Mouse (Mus musculus) Muller cell, postnatal 12 days (primary cell): ENCODE measurements around the gene Adh1.

ENCODE experiments used
- DNase-seq: peaks from one replicate; pipeline ENCODE4 v3.0.0-alpha.2; 2015; ENCODE audit errors: inconsistent ontology term

The Adh1 gene

GRCm38 (mm10) chr3:138241371-138241770 is 19.4 kb upstream of the Adh1 start:
- no peak for DNase-seq

GRCm38 (mm10) chr3:138242021-138242726 is 18.6 kb upstream of the Adh1 start:
- DNase-seq: no peak

- DNase-seq: no peak
Observed at GRCm38 (mm10) chr3:138242933-138243332, 17.9 kb upstream of the Adh1 start.

- DNase-seq: no peak
Observed at GRCm38 (mm10) chr3:138244338-138244874, 16.4 kb upstream of the Adh1 start.

- no peak for DNase-seq
Observed at GRCm38 (mm10) chr3:138246511-138247020, 14.2 kb upstream of the Adh1 start.

GRCm38 (mm10) chr3:138247241-138247640 is 13.6 kb upstream of the Adh1 start:
- DNase-seq: no peak

- no peak for DNase-seq
Observed at GRCm38 (mm10) chr3:138248011-138248410, 12.8 kb upstream of the Adh1 start.

- DNase-seq: no peak
Observed at GRCm38 (mm10) chr3:138248746-138249145, 12.0 kb upstream of the Adh1 start.

- DNase-seq: no peak
Observed at GRCm38 (mm10) chr3:138251156-138251555, 9.6 kb upstream of the Adh1 start.

- DNase-seq: no peak
Observed at GRCm38 (mm10) chr3:138254205-138254604, 6.6 kb upstream of the Adh1 start.

- DNase-seq: no peak
Observed at GRCm38 (mm10) chr3:138255366-138255765, 5.4 kb upstream of the Adh1 start.

- DNase-seq: no peak
Observed at GRCm38 (mm10) chr3:138255780-138256550, 4.8 kb upstream of the Adh1 start.

GRCm38 (mm10) chr3:138262568-138262967 is 1.8 kb downstream of the Adh1 start:
- DNase-seq: no peak

GRCm38 (mm10) chr3:138263154-138263930 is 2.6 kb downstream of the Adh1 start:
- DNase-seq: no peak

- DNase-seq: no peak
Observed at GRCm38 (mm10) chr3:138264648-138265047, 3.9 kb downstream of the Adh1 start.

GRCm38 (mm10) chr3:138270507-138270906 is 9.7 kb downstream of the Adh1 start:
- DNase-seq: no peak

- DNase-seq: no peak
Observed at GRCm38 (mm10) chr3:138271297-138271696, 10.5 kb downstream of the Adh1 start.

- no peak for DNase-seq
Observed at GRCm38 (mm10) chr3:138273080-138273479, 12.3 kb downstream of the Adh1 start.

- no peak for DNase-seq
Observed at GRCm38 (mm10) chr3:138275100-138275499, 14.3 kb downstream of the Adh1 start.

- no peak for DNase-seq
Observed at GRCm38 (mm10) chr3:138282556-138282955, 21.8 kb downstream of the Adh1 start.

GRCm38 (mm10) chr3:138283831-138284230 is 23.0 kb downstream of the Adh1 start:
- DNase-seq: no peak

GRCm38 (mm10) chr3:138285986-138286385 is 25.2 kb downstream of the Adh1 start:
- DNase-seq: no peak
